ENCODE assay signal across 8 mouse cellular contexts in the genomic region with DNA sequence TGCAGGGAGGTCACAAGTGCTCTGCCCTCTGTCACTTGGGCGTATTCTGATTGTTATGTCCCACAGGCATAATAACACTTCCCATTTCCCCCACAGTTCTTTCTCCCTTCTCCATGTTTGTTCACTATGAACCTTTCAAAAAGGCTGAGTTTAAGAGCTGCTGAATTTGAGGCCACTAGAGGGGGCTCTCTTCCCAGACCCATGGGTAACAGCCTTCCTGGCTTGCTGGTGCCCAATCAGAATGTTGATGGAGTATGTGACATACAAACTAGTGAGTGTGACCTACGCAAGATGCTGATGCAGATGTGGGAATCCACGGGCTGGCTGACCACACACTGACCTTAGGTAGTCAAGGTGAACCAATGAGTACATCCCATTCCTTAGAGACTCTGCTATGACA. TPM values are rescaled to one million over a fixed set of nuclear protein-coding genes. Genes with fewer than 3 reads are reported as not detected.
DNase-seq lines count a peak whose midpoint lies in the region; ATAC-seq and TF ChIP-seq lines count a peak whose summit lies in the region.

No protein-coding gene starts in this region.

- in situ Hi-C loops in Patski (cut with MboI; ENCODE audit: low pct_unique_long_range_greater_than_20kb) = loop anchor here (10.0 kb wide), 1 partner anchor 696 kb away; no protein-coding TSS in a partner anchor

- H3K27me3 ChIP-seq in kidney, embryonic 16.5 days (ENCODE audit: insufficient read depth, low read length) = no peaks in the 10 kb centered on the region
- no peaks in the 10 kb centered on the region for H3K27me3 ChIP-seq in Patski

- intact Hi-C loops in left cerebral cortex, postnatal 10 days (cut with DNase I) = no loop called here

- POLR2A ChIA-PET in Patski (lab: Charles Lee) = no interaction called here

- no peaks in the 10 kb centered on the region for H3K9me3 ChIP-seq in kidney, embryonic 16.5 days (ENCODE audit: low read length)

- no peak for ATAC-seq in CD4-positive, CD25-positive, alpha-beta regulatory T cell, adult 4 months
- ATAC-seq in kidney, embryonic 16.5 days (ENCODE audit: low FRiP score, low TSS enrichment) = no peak
- no peak for ATAC-seq in Patski

- no peak overlapping the region for H3K27ac ChIP-seq in kidney, embryonic 16.5 days (ENCODE audit: low read length)

- H3K4me1 ChIP-seq in kidney, embryonic 16.5 days (ENCODE audit: insufficient read depth, low read length) = no peaks in the 10 kb centered on the region

- H3K36me3 ChIP-seq in kidney, embryonic 16.5 days (ENCODE audit: insufficient read depth, low read length) = peaks cover 61% of the 10 kb centered on the region

- peak; percentile 75 for TF ChIP-seq CTCF in Patski (IDR thresholded peaks at IDR 0.05)

- no peak overlapping the region for H3K9ac ChIP-seq in kidney, embryonic 16.5 days (replicated peaks; ENCODE audit: low read length)

- CTCF ChIA-PET in Patski (lab: Charles Lee) = interaction anchor here (1.0 to 2.6 kb wide), 3 partner anchors 23 to 103 kb away, joined by 3 to 14 read pairs (median 4); no protein-coding TSS in a partner anchor

- H3K4me3 ChIP-seq in kidney, embryonic 16.5 days (ENCODE audit: low read length) = no peak overlapping the region

- no peak overlapping the region for H3K4me2 ChIP-seq in kidney, embryonic 16.5 days (replicated peaks; ENCODE audit: low read depth, low read length)

- 91% methylated on average over 3 of the region's 3 CpGs for WGBS in kidney, embryonic 16.5 days

- DNase-seq in CD4-positive, CD25-positive, alpha-beta regulatory T cell, adult 2 months (ENCODE audit: low read depth, low spot score) = peak; percentile 58
- DNase-seq in kidney, adult 18-20 months = peak; percentile 31
- no peak for DNase-seq in Patski (ENCODE audit: low read depth, low spot score)
- DNase-seq in lung, postnatal 14 days = peak; percentile 50
- no peak for DNase-seq in Muller cell, postnatal 12 days (ENCODE audit: inconsistent ontology term)
- DNase-seq in left cerebral cortex, postnatal 10 days (ENCODE audit: extremely low spot score in 1 of 2, low spot score in 2 of 2) = no peak

RNA-seq across cellular contexts. Expression of a gene that starts 12.6 kb away (rescaled TPM):
- 10 to 100 TPM in 1 of 2 experiments, 1 to 10 TPM in 1; 9.8 to 21.7 TPM for polyA plus RNA-seq in CD4-positive, CD25-positive, alpha-beta regulatory T cell, adult 4 months (2017; shearing (Covaris generic))
- polyA plus RNA-seq in kidney, embryonic 16.5 days (2015; fragmentation: Nextera tagmentation; extraction: Ambion mirVana) = 221 and 223 TPM in 2 replicates
- 69.4 TPM for polyA plus RNA-seq in Patski (2021)
- total RNA-seq in left cerebral cortex, postnatal 10 days (2021) = 1 to 10 TPM; 3.6 TPM

Comparison
In these comparisons a context has a peak if more than half of its experiments do, and no peak if none do; other contexts are left out.
1. DNase-seq: peak in CD4-positive, CD25-positive, alpha-beta regulatory T cell, adult 2 months (single experiment), kidney, adult 18-20 months (single experiment) and lung, postnatal 14 days (single experiment); none in Patski (single experiment), Muller cell, postnatal 12 days (single experiment) and left cerebral cortex, postnatal 10 days (0 of 2).